In genomic region chr5:150146612-150147011, GRCm38 (mm10) we compare ENCODE assay signal across 24 mouse cellular contexts.
"Had no signal": no experiment of that assay in that cellular context is flagged by ENCODE, and none has a peak within 500 bp of the region (broad histone marks: within the 10 kb centered on the region; RNA-seq: fewer than 3 reads in every experiment).

No protein-coding gene starts in this region.

- H3K4me3 ChIP-seq: gastrocnemius, adult 2 months; heart, embryonic 10.5 days; heart, embryonic 12.5 days; hindbrain, embryonic 13.5 days; hindbrain, embryonic 15.5 days; limb, embryonic 10.5 days; limb, embryonic 12.5 days; liver, embryonic 13.5 days; liver, embryonic 15.5 days had no signal

- H3K4me1 ChIP-seq: limb, embryonic 10.5 days; limb, embryonic 12.5 days; liver, embryonic 13.5 days; liver, embryonic 15.5 days had no signal

- H3K4me2 ChIP-seq: heart, embryonic 12.5 days; hindbrain, embryonic 13.5 days; hindbrain, embryonic 15.5 days; limb, embryonic 12.5 days; liver, embryonic 11.5 days; liver, embryonic 13.5 days; liver, embryonic 15.5 days had no signal

- H3K9me3 ChIP-seq: heart, embryonic 10.5 days; hindbrain, embryonic 13.5 days; hindbrain, embryonic 15.5 days; limb, embryonic 10.5 days; limb, embryonic 12.5 days; liver, embryonic 13.5 days; liver, embryonic 15.5 days had no signal

- H3K9ac ChIP-seq: heart, embryonic 12.5 days; hindbrain, embryonic 13.5 days; hindbrain, embryonic 15.5 days; limb, embryonic 12.5 days; liver, embryonic 13.5 days; liver, embryonic 15.5 days; liver, postnatal 0 days had no signal

- H3K36me3 ChIP-seq: heart, embryonic 10.5 days; heart, embryonic 12.5 days; hindbrain, embryonic 13.5 days; hindbrain, embryonic 15.5 days; limb, embryonic 10.5 days; limb, embryonic 12.5 days; liver, embryonic 13.5 days; liver, embryonic 15.5 days had no signal

- H3K27ac ChIP-seq: gastrocnemius, adult 2 months; heart, embryonic 10.5 days; hindbrain, embryonic 13.5 days; hindbrain, embryonic 15.5 days; hindbrain, postnatal 0 days; limb, embryonic 10.5 days; limb, embryonic 12.5 days; liver, embryonic 13.5 days; liver, embryonic 15.5 days had no signal

- H3K27me3 ChIP-seq: heart, embryonic 12.5 days; hindbrain, embryonic 13.5 days; hindbrain, embryonic 15.5 days; limb, embryonic 12.5 days; liver, embryonic 13.5 days; liver, embryonic 15.5 days had no signal

- DNase-seq: gastrocnemius, adult 2 months; gastrocnemius, postnatal 10 days; gastrocnemius, postnatal 25 days; heart, adult 18-20 months; heart, postnatal 4 days; kidney, adult 11 months; kidney, adult 2 months; kidney, adult 9 months; kidney, postnatal 10 days; kidney, postnatal 25 days; kidney, postnatal 4 days; liver; liver, embryonic 13.5 days; liver, postnatal 0 days had no signal

- ATAC-seq: hindbrain, postnatal 0 days; intestine, embryonic 16.5 days; liver, postnatal 0 days had no signal
